Mouse (Mus musculus): ENCODE measurements around the gene Col12a1. TPM values are rescaled to one million over a fixed set of nuclear protein-coding genes. Genes with fewer than 3 reads are reported as not detected.

Col12a1 gene
- 25.7 and 26.4 TPM in 2 replicates for polyA plus RNA-seq (2014; fragmentation: Nextera tagmentation; extraction: Ambion mirVana)

GRCm38 (mm10) chr9:79718481-79719370, at the start of gene Col12a1:
Gene Col12a1 (minus strand): TSS chr9:79718831.
- Histone ChIP-seq H3K27ac (replicated peaks; ENCODE audit: low read depth, low read length) (peak within 1 kb of the TSS; percentile 52; the same call in 1 of the 2 replicates), H3K4me1 (ENCODE audit: control insufficient read depth, insufficient read depth, low read length) (peaks cover 9% of the 10 kb centered on the region), H3K9me3 (ENCODE audit: control insufficient read depth, low read length) (no peaks in the 10 kb centered on the region; the same call in 1 of the 2 replicates), H3K4me3 (ENCODE audit: low read depth, low read length) (peak within 1 kb of the TSS; percentile 51), H3K4me2 (ENCODE audit: low read depth, severe bottlenecking) (peak within 1 kb of the TSS; percentile 89), H3K9ac (ENCODE audit: low read length) (peak within 1 kb of the TSS; percentile 70), H3K36me3 (ENCODE audit: control insufficient read depth, insufficient read depth, low read length) (no peaks in the 10 kb centered on the region), H3K27me3 (ENCODE audit: control insufficient read depth, insufficient read depth, low read length) (peaks cover 23% of the 10 kb centered on the region)
- under 1% methylated on average over 64 of the region's 64 CpGs for WGBS
- DNase-seq (ENCODE audit: low spot score) (peak; percentile 79), ATAC-seq (ENCODE audit: insufficient number of reproducible peaks, low FRiP score, low TSS enrichment, low read depth) (peak; percentile 24)

DNA sequence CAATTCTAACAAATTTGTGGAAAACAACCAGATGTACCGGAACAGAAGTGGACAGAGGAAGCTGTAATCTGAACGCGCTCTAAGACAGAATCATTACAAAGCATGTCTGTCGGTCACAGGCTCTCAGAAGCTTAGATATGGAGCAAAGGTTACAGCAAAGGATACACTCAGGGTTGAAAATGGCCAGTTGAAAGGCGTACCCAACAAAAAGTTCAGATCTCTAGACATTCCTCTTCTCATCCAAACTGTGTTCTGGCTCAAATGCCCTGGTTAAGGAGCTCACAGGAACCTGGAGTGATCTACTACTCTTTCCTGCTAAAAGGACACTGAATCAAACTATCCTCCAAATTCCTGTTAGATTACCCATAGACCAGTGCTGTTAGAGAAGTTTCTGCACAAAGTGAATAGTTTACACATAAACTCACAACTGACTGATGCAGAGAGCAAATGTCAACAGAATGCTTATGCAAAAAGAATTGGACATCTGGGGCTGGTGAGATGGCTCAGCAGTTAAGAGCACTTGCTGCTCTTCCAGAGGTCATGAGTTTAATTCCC, 48.4 kb upstream of the Col12a1 start:
- DNase-seq (ENCODE audit: low spot score) (no peak), ATAC-seq (ENCODE audit: insufficient number of reproducible peaks, low FRiP score, low TSS enrichment, low read depth) (no peak)
- Histone ChIP-seq H3K27ac (replicated peaks; ENCODE audit: low read depth, low read length) (no peak overlapping the region), H3K36me3 (ENCODE audit: control insufficient read depth, insufficient read depth, low read length) (no peaks in the 10 kb centered on the region), H3K27me3 (ENCODE audit: control insufficient read depth, insufficient read depth, low read length) (no peaks in the 10 kb centered on the region), H3K4me1 (ENCODE audit: control insufficient read depth, insufficient read depth, low read length) (no peaks in the 10 kb centered on the region), H3K9me3 (ENCODE audit: control insufficient read depth, low read length) (no peaks in the 10 kb centered on the region), H3K4me2 (ENCODE audit: low read depth, severe bottlenecking) (no peak overlapping the region), H3K4me3 (ENCODE audit: low read depth, low read length) (no peak overlapping the region), H3K9ac (ENCODE audit: low read length) (no peak overlapping the region)
- WGBS: 93% methylated on average over 5 of the region's 5 CpGs

GRCm38 (mm10) chr9:79765329-79765728, 46.7 kb upstream of the Col12a1 start:
- H3K27me3 ChIP-seq (ENCODE audit: control insufficient read depth, insufficient read depth, low read length): no peaks in the 10 kb centered on the region
- WGBS: 86% methylated on average over 4 of the region's 4 CpGs
- no peaks in the 10 kb centered on the region for H3K36me3 ChIP-seq (ENCODE audit: control insufficient read depth, insufficient read depth, low read length)
- H3K4me2 ChIP-seq (ENCODE audit: low read depth, severe bottlenecking): no peak overlapping the region
- ATAC-seq (ENCODE audit: insufficient number of reproducible peaks, low FRiP score, low TSS enrichment, low read depth) (no peak), DNase-seq (ENCODE audit: low spot score) (no peak)
- no peak overlapping the region for H3K4me3 ChIP-seq (ENCODE audit: low read depth, low read length)
- no peaks in the 10 kb centered on the region for H3K4me1 ChIP-seq (ENCODE audit: control insufficient read depth, insufficient read depth, low read length)
- no peak overlapping the region for H3K9ac ChIP-seq (ENCODE audit: low read length)
- H3K9me3 ChIP-seq (ENCODE audit: control insufficient read depth, low read length): no peaks in the 10 kb centered on the region
- no peak overlapping the region for H3K27ac ChIP-seq (replicated peaks; ENCODE audit: low read depth, low read length)

DNA sequence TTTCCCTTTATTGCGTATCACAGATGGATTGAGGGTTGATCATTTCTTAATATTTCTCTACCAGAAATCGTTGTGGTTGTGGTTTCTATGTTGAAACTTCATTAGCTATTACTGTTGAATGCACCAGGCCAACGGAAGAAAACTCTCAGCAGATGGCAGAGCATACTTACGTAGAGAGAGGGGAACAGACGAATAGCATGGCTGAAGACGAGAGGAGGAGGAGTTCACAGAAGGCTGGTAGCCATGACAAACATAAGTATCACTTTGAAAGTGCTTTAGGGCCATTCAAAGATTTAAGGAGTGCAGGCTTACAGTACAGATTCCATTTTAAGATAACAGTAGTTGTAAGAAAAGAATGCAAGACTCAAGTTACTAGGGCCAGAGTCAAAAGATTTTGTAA, 43.9 kb upstream of the Col12a1 start:
- no peak overlapping the region for H3K27ac ChIP-seq (replicated peaks; ENCODE audit: low read depth, low read length)
- 0 out of 2 replicates have a peak, but pooled peaks cover 3% of the 10 kb centered on the region for H3K4me1 ChIP-seq (ENCODE audit: control insufficient read depth, insufficient read depth, low read length)
- H3K4me3 ChIP-seq (ENCODE audit: low read depth, low read length): no peak overlapping the region
- DNase-seq (ENCODE audit: low spot score): no peak
- no peaks in the 10 kb centered on the region for H3K27me3 ChIP-seq (ENCODE audit: control insufficient read depth, insufficient read depth, low read length)
- 86% methylated on average over 6 of the region's 6 CpGs for WGBS
- no peak overlapping the region for H3K9ac ChIP-seq (ENCODE audit: low read length)
- no peaks in the 10 kb centered on the region for H3K36me3 ChIP-seq (ENCODE audit: control insufficient read depth, insufficient read depth, low read length)
- H3K9me3 ChIP-seq (ENCODE audit: control insufficient read depth, low read length): no peaks in the 10 kb centered on the region
- ATAC-seq (ENCODE audit: insufficient number of reproducible peaks, low FRiP score, low TSS enrichment, low read depth): no peak
- H3K4me2 ChIP-seq (ENCODE audit: low read depth, severe bottlenecking): no peak overlapping the region

DNA sequence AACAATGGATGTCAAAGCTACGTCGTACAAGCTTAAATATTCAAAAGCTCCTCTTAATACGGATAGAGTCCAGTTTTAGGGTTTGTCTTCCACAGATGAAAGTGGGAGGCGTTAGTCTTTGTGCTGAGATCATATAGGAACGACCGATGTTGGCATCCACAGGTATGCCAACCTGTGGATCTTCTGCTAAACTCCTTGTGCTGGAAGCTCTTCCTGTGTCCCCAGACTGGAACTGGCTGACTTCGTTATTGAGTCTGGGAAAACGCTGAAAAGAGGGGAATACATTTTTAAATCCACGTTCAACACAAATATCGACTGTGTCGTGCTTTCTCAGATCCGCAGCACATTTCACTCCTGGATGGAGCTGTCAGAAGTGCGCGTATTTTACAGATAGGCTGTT, 41.4 kb upstream of the Col12a1 start:
- Histone ChIP-seq H3K4me1 (ENCODE audit: control insufficient read depth, insufficient read depth, low read length) (0 out of 2 replicates have a peak, but pooled peaks cover 3% of the 10 kb centered on the region), H3K4me3 (ENCODE audit: low read depth, low read length) (peak overlapping the region; percentile 63), H3K27ac (replicated peaks; ENCODE audit: low read depth, low read length) (peak overlapping the region; percentile 75), H3K9ac (ENCODE audit: low read length) (peak overlapping the region; percentile 80), H3K27me3 (ENCODE audit: control insufficient read depth, insufficient read depth, low read length) (no peaks in the 10 kb centered on the region), H3K4me2 (ENCODE audit: low read depth, severe bottlenecking) (peak overlapping the region; percentile 56), H3K36me3 (ENCODE audit: control insufficient read depth, insufficient read depth, low read length) (peaks cover 3% of the 10 kb centered on the region; the same call in 1 of the 2 replicates), H3K9me3 (ENCODE audit: control insufficient read depth, low read length) (no peaks in the 10 kb centered on the region)
- DNase-seq (ENCODE audit: low spot score) (no peak), ATAC-seq (ENCODE audit: insufficient number of reproducible peaks, low FRiP score, low TSS enrichment, low read depth) (peak; percentile 69)
- 10% methylated on average over 14 of the region's 14 CpGs for WGBS

- WGBS: 0% methylated on average over 49 of the region's 49 CpGs
- Histone ChIP-seq H3K36me3 (ENCODE audit: control insufficient read depth, insufficient read depth, low read length) (peaks cover 5% of the 10 kb centered on the region; the same call in 1 of the 2 replicates), H3K4me2 (ENCODE audit: low read depth, severe bottlenecking) (peak within 1 kb of the TSS; percentile 56), H3K27ac (replicated peaks; ENCODE audit: low read depth, low read length) (peak within 1 kb of the TSS; percentile 75), H3K9ac (ENCODE audit: low read length) (peak within 1 kb of the TSS; percentile 80), H3K4me3 (ENCODE audit: low read depth, low read length) (peak within 1 kb of the TSS; percentile 63), H3K27me3 (ENCODE audit: control insufficient read depth, insufficient read depth, low read length) (no peaks in the 10 kb centered on the region), H3K9me3 (ENCODE audit: control insufficient read depth, low read length) (no peaks in the 10 kb centered on the region), H3K4me1 (ENCODE audit: control insufficient read depth, insufficient read depth, low read length) (0 out of 2 replicates have a peak, but pooled peaks cover 3% of the 10 kb centered on the region)
- ATAC-seq (ENCODE audit: insufficient number of reproducible peaks, low FRiP score, low TSS enrichment, low read depth) (peak; percentile 98), DNase-seq (ENCODE audit: low spot score) (peak; percentile 96)
These were observed 40.9 kb upstream of the Col12a1 start, which contains the start of gene Cox7a2 for GRCm38 (mm10) chr9:79759385-79760005. Gene Cox7a2 (minus strand): TSS chr9:79759878.

GRCm38 (mm10) chr9:79755311-79755710, 36.7 kb upstream of the Col12a1 start:
- DNase-seq (ENCODE audit: low spot score) (no peak), ATAC-seq (ENCODE audit: insufficient number of reproducible peaks, low FRiP score, low TSS enrichment, low read depth) (no peak)
- H3K9me3 ChIP-seq (ENCODE audit: control insufficient read depth, low read length): no peaks in the 10 kb centered on the region
- H3K27me3 ChIP-seq (ENCODE audit: control insufficient read depth, insufficient read depth, low read length): no peaks in the 10 kb centered on the region
- H3K4me3 ChIP-seq (ENCODE audit: low read depth, low read length): no peak overlapping the region
- peaks cover 5% of the 10 kb centered on the region; the same call in 1 of the 2 replicates for H3K36me3 ChIP-seq (ENCODE audit: control insufficient read depth, insufficient read depth, low read length)
- no peak overlapping the region for H3K4me2 ChIP-seq (ENCODE audit: low read depth, severe bottlenecking)
- no peak overlapping the region for H3K9ac ChIP-seq (ENCODE audit: low read length)
- 0 out of 2 replicates have a peak, but pooled peaks cover 3% of the 10 kb centered on the region for H3K4me1 ChIP-seq (ENCODE audit: control insufficient read depth, insufficient read depth, low read length)
- WGBS: 93% methylated on average over 4 of the region's 4 CpGs
- H3K27ac ChIP-seq (replicated peaks; ENCODE audit: low read depth, low read length): no peak overlapping the region

DNA sequence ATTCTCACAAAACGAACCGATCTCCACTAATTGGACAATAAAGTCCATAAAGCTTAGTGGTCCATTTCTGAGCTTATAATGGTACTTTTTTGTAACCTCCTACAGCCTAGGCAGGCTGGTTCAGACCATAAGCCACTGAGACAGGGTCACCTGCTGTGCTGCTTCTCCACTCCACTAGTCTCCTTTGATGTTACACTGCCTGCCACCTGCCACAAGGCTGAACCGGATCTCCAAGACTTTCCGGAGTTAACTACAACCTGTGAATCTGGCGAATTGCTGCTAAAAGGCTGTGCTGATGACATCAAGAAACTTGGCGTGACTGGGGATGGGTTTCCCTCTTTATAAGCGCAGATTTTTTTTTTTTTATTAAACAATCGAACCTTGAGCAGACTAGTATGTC, 33.2 kb upstream of the Col12a1 start:
- H3K27ac ChIP-seq (replicated peaks; ENCODE audit: low read depth, low read length): no peak overlapping the region
- H3K9me3 ChIP-seq (ENCODE audit: control insufficient read depth, low read length): no peaks in the 10 kb centered on the region
- no peak overlapping the region for H3K9ac ChIP-seq (ENCODE audit: low read length)
- ATAC-seq (ENCODE audit: insufficient number of reproducible peaks, low FRiP score, low TSS enrichment, low read depth) (no peak), DNase-seq (ENCODE audit: low spot score) (no peak)
- no peak overlapping the region for H3K4me3 ChIP-seq (ENCODE audit: low read depth, low read length)
- WGBS: 51% methylated on average over 8 of the region's 8 CpGs
- H3K4me2 ChIP-seq (ENCODE audit: low read depth, severe bottlenecking): no peak overlapping the region
- no peaks in the 10 kb centered on the region for H3K4me1 ChIP-seq (ENCODE audit: control insufficient read depth, insufficient read depth, low read length)
- H3K27me3 ChIP-seq (ENCODE audit: control insufficient read depth, insufficient read depth, low read length): no peaks in the 10 kb centered on the region
- H3K36me3 ChIP-seq (ENCODE audit: control insufficient read depth, insufficient read depth, low read length): peaks cover 5% of the 10 kb centered on the region; the same call in 1 of the 2 replicates
